In the genomic region with DNA sequence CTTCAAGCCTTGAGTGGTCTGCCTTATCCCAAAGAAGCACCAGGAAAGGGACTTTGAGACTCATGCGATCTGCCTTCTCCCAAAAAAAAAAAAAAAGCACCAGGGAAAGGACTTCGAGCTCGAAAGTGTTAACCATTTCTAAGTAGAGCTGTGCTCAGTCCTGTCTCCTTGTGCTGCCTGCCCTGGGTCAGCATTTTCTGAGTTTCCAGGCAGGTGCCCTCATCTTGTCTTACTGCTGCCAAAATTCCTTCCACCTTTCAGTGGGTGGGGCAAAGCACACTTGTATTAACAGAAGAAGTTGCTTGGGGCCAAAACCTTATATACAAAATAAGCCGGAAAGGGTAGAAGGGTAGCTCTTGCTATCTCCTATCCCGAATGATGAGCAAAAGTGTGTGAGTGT, we compare ENCODE assay signal across 18 mouse cellular contexts.
A peak's percentile ranks its signal among the peaks of the same experiment; 100 is the strongest.
DNase-seq lines count a peak whose midpoint lies in the region; ATAC-seq lines count a peak whose summit lies in the region.
"Had no signal": no experiment of that assay in that cellular context is flagged by ENCODE, and none has a peak within 500 bp of the region (broad histone marks: within the 10 kb centered on the region; RNA-seq: fewer than 3 reads in every experiment).

No protein-coding gene starts in this region.

- H3K27ac ChIP-seq in embryonic facial prominence, embryonic 10.5 days (replicated peaks) = peak overlapping the region; percentile 61
- peak overlapping the region; percentile 38; the same call in 1 of the 2 replicates for H3K27ac ChIP-seq in embryonic facial prominence, embryonic 12.5 days
- H3K27ac ChIP-seq in intestine, embryonic 16.5 days (ENCODE audit: low read length) = no peak overlapping the region
- H3K27ac ChIP-seq: midbrain, embryonic 15.5 days had no signal

- no peak overlapping the region for H3K4me2 ChIP-seq in embryonic facial prominence, embryonic 12.5 days (replicated peaks)
- H3K4me2 ChIP-seq in intestine, embryonic 16.5 days (ENCODE audit: low read depth, low read length) = no peak overlapping the region
- H3K4me2 ChIP-seq: midbrain, embryonic 15.5 days had no signal

- WGBS in embryonic facial prominence, embryonic 10.5 days = 73% methylated on average over 5 of the region's 5 CpGs
- 60% methylated on average over 5 of the region's 5 CpGs for WGBS in embryonic facial prominence, embryonic 12.5 days
- WGBS in intestine, embryonic 16.5 days = 67% methylated on average over 5 of the region's 5 CpGs

- peaks cover 38% of the 10 kb centered on the region for H3K4me1 ChIP-seq in embryonic facial prominence, embryonic 10.5 days
- H3K4me1 ChIP-seq in embryonic facial prominence, embryonic 12.5 days = peaks cover 39% of the 10 kb centered on the region
- H3K4me1 ChIP-seq in intestine, embryonic 16.5 days (ENCODE audit: control insufficient read depth, insufficient read depth, low read length) = peaks cover 8% of the 10 kb centered on the region; the same call in 1 of the 2 replicates

- H3K9ac ChIP-seq in embryonic facial prominence, embryonic 12.5 days = no peak overlapping the region
- H3K9ac ChIP-seq in intestine, embryonic 16.5 days (ENCODE audit: low read depth, low read length) = no peak overlapping the region
- H3K9ac ChIP-seq: midbrain, embryonic 15.5 days had no signal

- ATAC-seq in embryonic facial prominence, embryonic 12.5 days (ENCODE audit: insufficient number of reproducible peaks, insufficient read depth, low FRiP score, low TSS enrichment) = no peak
- ATAC-seq in intestine, embryonic 16.5 days = no peak
- ATAC-seq: midbrain, embryonic 15.5 days had no signal

- 0 out of 2 replicates have a peak, but pooled peaks cover 5% of the 10 kb centered on the region for H3K27me3 ChIP-seq in embryonic facial prominence, embryonic 10.5 days (replicated peaks; ENCODE audit: low read depth, poor library complexity, severe bottlenecking)
- H3K27me3 ChIP-seq in embryonic facial prominence, embryonic 12.5 days = no peaks in the 10 kb centered on the region
- H3K27me3 ChIP-seq in intestine, embryonic 16.5 days (replicated peaks; ENCODE audit: control insufficient read depth, insufficient read depth, low read length) = no peaks in the 10 kb centered on the region

- H3K36me3 ChIP-seq in embryonic facial prominence, embryonic 10.5 days (replicated peaks) = no peaks in the 10 kb centered on the region
- H3K36me3 ChIP-seq in embryonic facial prominence, embryonic 12.5 days = no peaks in the 10 kb centered on the region
- H3K36me3 ChIP-seq in intestine, embryonic 16.5 days (ENCODE audit: control insufficient read depth, insufficient read depth, low read length) = no peaks in the 10 kb centered on the region
- H3K36me3 ChIP-seq: hindbrain, embryonic 10.5 days; midbrain, embryonic 15.5 days had no signal

- DNase-seq in embryonic facial prominence, embryonic 10.5 days (ENCODE audit: low spot score) = no peak
- peak; percentile 71 to 82 for DNase-seq in kidney, adult 8-10 months
- DNase-seq in kidney, postnatal 14 days = peak; percentile 66
- no peak for DNase-seq in heart, adult 11 months
- DNase-seq in adrenal gland, postnatal 25 days = no peak
- DNase-seq: adrenal gland, postnatal 10 days; cerebellum, adult 11 months; cerebellum, postnatal 14 days; gastrocnemius, postnatal 25 days; layer of hippocampus, postnatal 36 days; liver; lung, postnatal 10 days; retina, postnatal 1 day; thymus, postnatal 36 days had no signal

- no peak overlapping the region for H3K4me3 ChIP-seq in embryonic facial prominence, embryonic 10.5 days
- H3K4me3 ChIP-seq in embryonic facial prominence, embryonic 12.5 days = no peak overlapping the region
- H3K4me3 ChIP-seq in intestine, embryonic 16.5 days (ENCODE audit: low read length) = no peak overlapping the region
- H3K4me3 ChIP-seq: hindbrain, embryonic 10.5 days; midbrain, embryonic 15.5 days had no signal

- no peaks in the 10 kb centered on the region for H3K9me3 ChIP-seq in embryonic facial prominence, embryonic 10.5 days
- H3K9me3 ChIP-seq in embryonic facial prominence, embryonic 12.5 days = no peaks in the 10 kb centered on the region
- H3K9me3 ChIP-seq in intestine, embryonic 16.5 days (ENCODE audit: control insufficient read depth, low read length) = no peaks in the 10 kb centered on the region
- H3K9me3 ChIP-seq: hindbrain, embryonic 10.5 days; midbrain, embryonic 15.5 days had no signal

Comparison
In these comparisons a context has a peak if more than half of its experiments do, and no peak if none do; other contexts are left out.
1. DNase-seq: peak in kidney, adult 8-10 months (2 of 2) and kidney, postnatal 14 days (single experiment); none in embryonic facial prominence, embryonic 10.5 days (single experiment), heart, adult 11 months (single experiment) and adrenal gland, postnatal 25 days (single experiment).